Mouse (Mus musculus) cortical plate, adult 2 months (tissue): ENCODE data around the gene Mvk.

Experiments
- CTCF ChIP-seq: fragments of 200-500 bp; IDR thresholded peaks from 2 replicates; pipeline ENCODE4 v1.5.1; 2011; ENCODE audit warnings: mild to moderate bottlenecking, control low read depth, low read length; ENCODE audit not compliant: insufficient read depth; ENCODE audit errors: extremely low read depth
- POLR2A ChIP-seq: fragments of 200-500 bp; IDR thresholded peaks from 2 replicates; pipeline ENCODE4 v1.6.1; 2011; ENCODE audit warnings: mild to moderate bottlenecking, low read length, control low read depth; ENCODE audit not compliant: insufficient read depth; ENCODE audit errors: extremely low read depth

GRCm38 (mm10) chr5:114504826-114505225 lies 60.8 kb downstream of the Mvk start:
- TF ChIP-seq CTCF (no peak), POLR2A (no peak)
